Mouse (Mus musculus): ENCODE results near the gene Kif5c. TPM values are rescaled to one million over a fixed set of nuclear protein-coding genes. Genes with fewer than 3 reads are reported as not detected.

Kif5c gene
- total RNA-seq, 2 experiments from 2014 or later = 20.8 to 31.1 TPM

DNA sequence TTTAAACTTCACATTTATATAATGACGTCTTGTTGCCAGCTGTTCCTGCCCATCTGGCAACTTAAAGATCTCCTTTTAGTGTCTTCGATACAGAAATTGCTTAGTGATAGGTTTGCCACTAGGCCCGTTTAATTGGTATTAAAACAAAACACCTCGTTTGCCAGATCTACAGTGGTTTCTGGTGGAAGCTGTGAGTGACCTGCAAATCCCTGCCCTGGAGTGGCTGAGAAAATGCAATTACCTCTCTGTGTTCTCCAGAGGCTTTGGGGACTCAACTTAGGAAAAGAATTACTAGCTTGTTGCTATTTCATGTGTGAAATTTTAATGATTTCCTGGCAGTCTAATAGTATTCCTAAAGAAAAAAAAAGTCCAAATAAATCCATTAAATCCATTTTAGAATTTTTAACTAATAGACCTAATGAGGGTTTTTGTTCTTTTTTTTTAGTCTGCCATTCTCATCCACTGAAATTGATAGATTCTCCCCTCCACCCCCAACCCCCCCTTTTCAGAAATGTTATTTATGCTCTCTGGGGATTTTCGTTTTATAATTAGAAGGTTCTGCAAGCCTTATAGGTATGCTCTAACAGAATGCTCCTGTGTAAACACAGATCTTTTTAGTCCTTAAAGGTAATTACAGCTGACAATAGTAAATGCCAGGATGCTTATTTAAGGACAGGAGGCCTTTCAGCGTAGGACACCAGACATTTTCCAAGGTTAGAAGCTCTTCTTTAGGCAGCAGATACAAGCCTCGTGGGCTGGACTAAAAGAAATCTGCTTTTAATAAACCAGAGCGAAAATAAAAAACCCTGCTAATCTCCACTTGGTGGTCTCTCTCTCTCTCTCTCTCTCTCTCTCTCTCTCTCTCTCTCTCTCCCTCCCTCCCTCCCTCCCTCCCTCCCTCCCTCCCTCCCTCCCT is 100.1 kb downstream of the Kif5c start:
- DNase-seq (ENCODE audit: low spot score in 2 of 2) = no peak

- DNase-seq (ENCODE audit: low spot score in 2 of 2) = no peak
Observed at GRCm38 (mm10) chr2:49719854-49720253, 100.8 kb downstream of the Kif5c start.

- no peak for DNase-seq (ENCODE audit: low spot score in 2 of 2)
Observed at GRCm38 (mm10) chr2:49720343-49720742, 101.2 kb downstream of the Kif5c start.

GRCm38 (mm10) chr2:49722331-49722730 is 103.2 kb downstream of the Kif5c start:
- DNase-seq (ENCODE audit: low spot score in 2 of 2) = no peak

DNA sequence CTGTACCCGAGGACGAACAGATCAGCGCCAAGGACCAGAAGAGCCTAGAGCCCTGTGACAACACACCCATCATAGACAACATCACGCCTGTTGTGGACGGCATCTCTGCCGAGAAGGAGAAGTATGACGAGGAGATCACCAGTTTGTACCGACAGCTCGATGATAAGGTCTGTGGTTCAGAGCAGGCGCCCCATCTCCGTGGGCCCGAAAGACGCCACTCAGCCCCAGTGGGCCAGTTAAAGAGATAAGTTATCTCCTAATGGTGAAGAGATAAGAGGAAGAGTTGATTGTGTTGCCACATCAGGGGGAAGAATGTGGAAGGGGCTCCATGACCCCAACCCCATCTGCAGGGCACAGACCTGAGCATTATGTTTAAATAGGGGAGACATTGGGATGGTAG is 103.9 kb downstream of the Kif5c start:
- DNase-seq (ENCODE audit: low spot score in 2 of 2) = no peak

DNA sequence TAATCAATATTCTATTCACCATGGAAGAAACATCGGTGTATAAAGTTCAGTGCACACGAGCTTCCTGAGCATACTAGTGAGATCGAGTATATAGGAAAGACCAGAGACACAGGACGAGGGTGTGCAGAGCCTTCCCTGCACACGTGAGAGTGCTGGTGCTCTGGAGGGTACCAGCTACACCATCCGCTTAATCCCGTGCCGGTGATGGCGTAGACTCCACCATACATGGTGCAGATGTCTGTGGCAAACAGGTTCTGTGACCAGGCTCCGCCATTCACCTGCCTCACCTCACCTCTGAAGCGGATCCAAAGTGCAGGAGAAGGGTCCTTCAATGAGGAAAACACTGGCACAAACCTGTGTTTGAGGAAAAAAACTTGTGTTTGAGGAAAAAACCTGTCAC is 107.6 kb downstream of the Kif5c start:
- no peak for DNase-seq (ENCODE audit: low spot score in 2 of 2)

GRCm38 (mm10) chr2:49727199-49727598 is 108.1 kb downstream of the Kif5c start:
- DNase-seq (ENCODE audit: low spot score in 2 of 2) = no peak

GRCm38 (mm10) chr2:49727686-49728085 is 108.6 kb downstream of the Kif5c start:
- no peak for DNase-seq (ENCODE audit: low spot score in 2 of 2)

DNA sequence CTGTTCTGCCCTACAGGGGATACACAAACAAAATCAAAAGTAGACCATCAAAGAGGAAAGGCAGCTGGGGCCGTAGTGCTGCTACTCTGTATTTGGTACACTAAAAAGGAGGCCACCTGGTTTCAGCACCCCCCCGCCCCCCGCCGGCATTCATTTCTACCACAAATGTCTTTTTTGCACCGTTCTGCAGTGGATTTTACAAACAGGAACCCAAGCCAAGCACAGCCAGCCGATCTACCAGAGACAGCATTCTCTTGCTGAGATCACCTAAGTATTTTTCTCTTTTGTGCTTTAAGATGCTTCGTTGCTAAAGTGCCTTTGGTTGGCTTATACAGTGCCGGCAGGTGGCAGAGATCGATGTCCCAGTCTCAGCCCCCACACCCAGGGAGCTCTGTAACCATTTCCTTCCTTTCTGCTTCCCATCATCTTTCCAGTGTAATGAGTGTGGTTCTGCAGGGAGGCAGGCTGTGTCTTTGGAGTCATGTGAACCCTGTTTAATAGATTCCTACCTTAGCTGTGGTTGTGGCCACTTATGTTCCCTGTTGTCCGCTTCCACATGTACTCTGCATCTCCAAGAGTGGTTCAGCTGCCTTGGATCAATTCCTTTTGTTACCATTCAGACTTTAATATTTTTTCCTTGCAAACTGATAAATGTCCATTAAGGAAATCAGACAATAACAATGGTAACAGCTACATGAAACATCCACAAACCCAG is 110.0 kb downstream of the Kif5c start:
- no peak for DNase-seq (ENCODE audit: low spot score in 2 of 2)

DNA sequence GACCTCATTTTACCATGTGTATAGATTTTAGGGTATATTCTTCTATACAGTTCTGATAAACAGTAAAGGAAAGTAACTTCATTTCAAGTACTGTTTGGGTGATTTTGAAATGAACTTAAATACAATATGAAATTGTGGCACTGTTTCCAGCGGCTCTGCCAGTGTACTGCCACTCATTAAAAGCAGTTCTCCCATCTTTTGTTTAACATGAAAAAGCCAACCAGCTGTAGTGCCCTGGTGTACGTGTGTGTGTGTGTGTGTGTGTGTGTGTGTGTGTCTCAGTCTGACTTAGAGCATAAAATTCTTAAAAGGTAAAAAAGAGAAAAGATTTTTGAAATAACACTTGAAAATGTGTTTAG is 110.5 kb downstream of the Kif5c start:
- no peak for DNase-seq (ENCODE audit: low spot score in 2 of 2)

GRCm38 (mm10) chr2:49730183-49730582 is 111.1 kb downstream of the Kif5c start:
- no peak for DNase-seq (ENCODE audit: low spot score in 2 of 2)

GRCm38 (mm10) chr2:49732745-49733655 is 113.9 kb downstream of the Kif5c start:
- DNase-seq (ENCODE audit: low spot score in 2 of 2) = no peak

- no peak for DNase-seq (ENCODE audit: low spot score in 2 of 2)
Observed at GRCm38 (mm10) chr2:49733656-49734008, 114.5 kb downstream of the Kif5c start.

DNA sequence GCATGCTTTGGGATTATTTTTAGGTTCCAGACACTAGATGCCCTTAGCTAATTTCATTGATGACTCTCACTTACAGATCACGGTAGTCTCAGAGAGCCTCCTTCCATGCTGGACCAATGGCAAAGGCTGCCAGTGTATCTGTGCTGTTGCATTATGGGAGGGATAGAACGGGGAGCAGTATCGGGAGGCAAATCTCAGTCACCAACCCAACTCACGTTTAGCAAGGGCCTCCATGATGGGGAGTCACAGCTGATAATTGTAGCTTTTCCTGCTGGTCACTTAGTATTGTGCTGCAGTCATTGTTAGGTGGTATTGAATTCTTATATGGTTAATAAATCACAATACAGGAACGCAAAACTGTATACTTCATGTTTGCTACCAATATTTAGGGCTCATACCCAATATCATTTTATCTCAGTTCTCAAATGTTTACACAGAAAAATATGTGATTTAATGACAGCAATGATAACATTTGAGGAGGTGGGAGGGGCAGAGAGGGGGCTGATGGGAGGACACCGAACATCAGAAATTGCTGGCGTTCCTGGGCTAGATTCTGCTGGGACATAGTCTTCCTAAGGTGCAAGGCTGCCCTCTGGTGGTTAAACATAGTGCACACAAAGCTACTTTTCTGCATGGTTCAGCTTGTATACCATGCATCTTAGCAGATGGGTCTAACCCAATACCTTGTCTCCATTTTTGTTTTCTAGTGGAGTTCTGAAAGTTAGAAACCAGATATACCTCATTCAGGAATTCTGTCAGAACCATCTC is 115.1 kb downstream of the Kif5c start:
- DNase-seq (ENCODE audit: low spot score in 2 of 2) = no peak

DNA sequence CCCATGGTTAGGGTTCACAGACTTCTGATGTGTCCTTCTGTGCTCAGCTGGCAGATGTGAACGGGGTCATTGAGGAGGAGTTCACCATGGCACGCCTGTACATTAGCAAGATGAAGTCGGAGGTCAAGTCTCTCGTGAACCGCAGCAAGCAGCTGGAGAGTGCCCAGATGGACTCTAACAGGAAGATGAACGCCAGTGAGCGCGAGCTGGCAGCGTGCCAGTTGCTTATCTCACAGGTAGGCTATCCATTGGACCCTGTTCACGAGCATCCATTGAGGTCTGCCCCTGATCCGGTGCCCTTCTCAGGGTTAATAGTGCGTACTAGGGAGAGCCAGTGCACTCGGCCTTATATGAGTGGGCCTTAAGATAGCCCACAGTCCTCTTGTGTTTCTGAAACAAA is 116.3 kb downstream of the Kif5c start:
- no peak for DNase-seq (ENCODE audit: low spot score in 2 of 2)

- no peak for DNase-seq (ENCODE audit: low spot score in 2 of 2)
Observed at GRCm38 (mm10) chr2:49739046-49739445, 119.9 kb downstream of the Kif5c start.

- no peak for DNase-seq (ENCODE audit: low spot score in 2 of 2)
Observed at GRCm38 (mm10) chr2:49741026-49741425, 121.9 kb downstream of the Kif5c start.

GRCm38 (mm10) chr2:49741895-49742734 is 123.0 kb downstream of the Kif5c start:
- no peak for DNase-seq (ENCODE audit: low spot score in 2 of 2)

DNA sequence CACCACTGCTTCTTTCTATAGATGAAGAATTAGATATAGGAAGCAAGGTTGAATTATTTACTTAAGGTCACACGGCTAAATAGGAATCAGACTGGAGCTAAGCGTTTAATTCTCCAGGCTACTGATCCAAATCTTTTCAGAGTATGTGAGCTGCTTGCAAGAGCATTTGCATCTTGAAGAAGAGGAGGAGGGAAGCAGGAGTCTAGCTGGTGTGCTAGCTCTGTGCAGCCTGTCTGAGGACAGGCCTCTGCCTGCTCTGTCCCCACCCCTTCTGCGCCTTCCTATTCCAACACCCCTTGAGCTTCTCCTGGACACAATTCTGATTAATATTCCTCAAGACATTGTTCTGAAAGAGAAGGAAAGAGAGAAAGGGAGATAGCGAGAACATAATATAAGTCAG is 123.8 kb downstream of the Kif5c start:
- DNase-seq (ENCODE audit: low spot score in 2 of 2) = no peak

- no peak for DNase-seq (ENCODE audit: low spot score in 2 of 2)
Observed at GRCm38 (mm10) chr2:49743775-49744174, 124.7 kb downstream of the Kif5c start.

Measured in adrenal gland, postnatal 4 days (tissue).